Mouse (Mus musculus) liver, embryonic 14 days (tissue): ENCODE measurements around the gene Rbbp6. TPM values are rescaled to one million over a fixed set of nuclear protein-coding genes. Genes with fewer than 3 reads are reported as not detected.

Experiments used
- polyA plus RNA-seq: library from polyadenylated mRNA; depleted of rRNA; stranded (reverse); fragments of >200 nt; gene quantifications from 2 replicates; pipeline ENCODE4 v1.2.3, GENCODE M21; 2012; rRNA removed

Rbbp6 gene
- polyA plus RNA-seq, result 16.8 and 17.2 TPM in 2 replicates

GRCm38 (mm10) chr7:122965386-122965785 lies at the start of gene Rbbp6:
Gene Rbbp6 (plus strand): TSS chr7:122965686.

Other genes with a start within 250 kb of the Rbbp6 start
- gene Tnrc6a, start 158.2 kb downstream of the Rbbp6 start, polyA plus RNA-seq, result 12.2 and 15.4 TPM in 2 replicates
- 0.08 and 1.8 TPM in 2 replicates for gene Slc5a11, start 249.1 kb downstream of the Rbbp6 start, polyA plus RNA-seq